Mouse (Mus musculus): ENCODE results near the gene Wdr83. TPM values are rescaled to one million over a fixed set of nuclear protein-coding genes. Genes with fewer than 3 reads are reported as not detected.
A peak's percentile ranks its signal among the peaks of the same experiment; 100 is the strongest.
"Not testable (repeated sequence)": the region's sequence is repeated elsewhere in the genome, so short reads cannot be mapped to it uniquely, and the experiment has no call there.

Wdr83 gene
- polyA plus RNA-seq (2014; fragmentation: Nextera tagmentation; extraction: Ambion mirVana): 33.1 and 38.6 TPM in 2 replicates

GRCm38 (mm10) chr8:85081216-85081555 is at the start of gene Wdr83:
Gene Wdr83, minus strand, starts transcription at chr8:85081306.
- H3K27ac ChIP-seq (replicated peaks; ENCODE audit: low read depth, low read length): peak within 1 kb of the TSS; percentile 72
- H3K9me3 ChIP-seq (ENCODE audit: control insufficient read depth, low read length): no peaks in the 10 kb centered on the region
- under 1% methylated on average over 9 of the region's 9 CpGs for WGBS
- H3K4me1 ChIP-seq (ENCODE audit: control insufficient read depth, insufficient read depth, low read length): peaks cover 16% of the 10 kb centered on the region
- H3K4me2 ChIP-seq (ENCODE audit: low read depth, low read length): peak within 1 kb of the TSS; percentile 87
- 0 out of 2 replicates have a peak, but pooled peaks cover 28% of the 10 kb centered on the region for H3K36me3 ChIP-seq (ENCODE audit: control insufficient read depth, insufficient read depth, low read length)
- peak within 1 kb of the TSS; percentile 81 for H3K9ac ChIP-seq (ENCODE audit: low read depth, low read length)
- ATAC-seq (ENCODE audit: low read depth) (peak; percentile 44), DNase-seq (ENCODE audit: low spot score) (peak; percentile 56)
- peak within 1 kb of the TSS; percentile 75 for H3K4me3 ChIP-seq (ENCODE audit: low read depth, low read length)
- H3K27me3 ChIP-seq (replicated peaks; ENCODE audit: control insufficient read depth, insufficient read depth, low read length): no peaks in the 10 kb centered on the region

GRCm38 (mm10) chr8:85123691-85124090 is 42.6 kb upstream of the Wdr83 start:
- Histone ChIP-seq H3K4me3 (ENCODE audit: low read depth, low read length) (no peak overlapping the region), H3K9ac (ENCODE audit: low read depth, low read length) (no peak overlapping the region), H3K27me3 (replicated peaks; ENCODE audit: control insufficient read depth, insufficient read depth, low read length) (no peaks in the 10 kb centered on the region), H3K27ac (replicated peaks; ENCODE audit: low read depth, low read length) (no peak overlapping the region), H3K4me2 (ENCODE audit: low read depth, low read length) (no peak overlapping the region), H3K4me1 (ENCODE audit: control insufficient read depth, insufficient read depth, low read length) (0 out of 2 replicates have a peak, but pooled peaks cover 4% of the 10 kb centered on the region), H3K9me3 (ENCODE audit: control insufficient read depth, low read length) (no peaks in the 10 kb centered on the region), H3K36me3 (ENCODE audit: control insufficient read depth, insufficient read depth, low read length) (no peaks in the 10 kb centered on the region)
- no peak for DNase-seq (ENCODE audit: low spot score)
- WGBS: 87% methylated on average over 8 of the region's 8 CpGs
- ATAC-seq (ENCODE audit: low read depth): no peak

- no peaks in the 10 kb centered on the region for H3K9me3 ChIP-seq (ENCODE audit: control insufficient read depth, low read length)
- no peaks in the 10 kb centered on the region for H3K27me3 ChIP-seq (replicated peaks; ENCODE audit: control insufficient read depth, insufficient read depth, low read length)
- ATAC-seq (ENCODE audit: low read depth) (no peak), DNase-seq (ENCODE audit: low spot score) (no peak)
- H3K4me1 ChIP-seq (ENCODE audit: control insufficient read depth, insufficient read depth, low read length): 0 out of 2 replicates have a peak, but pooled peaks cover 6% of the 10 kb centered on the region
- no peak within 1 kb of the TSS for H3K9ac ChIP-seq (ENCODE audit: low read depth, low read length)
- H3K36me3 ChIP-seq (ENCODE audit: control insufficient read depth, insufficient read depth, low read length): no peaks in the 10 kb centered on the region
- no peak within 1 kb of the TSS for H3K4me3 ChIP-seq (ENCODE audit: low read depth, low read length)
- no peak within 1 kb of the TSS for H3K4me2 ChIP-seq (ENCODE audit: low read depth, low read length)
- H3K27ac ChIP-seq (replicated peaks; ENCODE audit: low read depth, low read length): no peak within 1 kb of the TSS
- WGBS: 77% methylated on average over 3 of the region's 3 CpGs
These were observed 41.9 kb upstream of the Wdr83 start, which contains the start of gene Zfp791 for GRCm38 (mm10) chr8:85122995-85123394. Gene Zfp791, minus strand, starts transcription at chr8:85123095.

- H3K27me3 ChIP-seq (replicated peaks; ENCODE audit: control insufficient read depth, insufficient read depth, low read length); H3K9me3 ChIP-seq (ENCODE audit: control insufficient read depth, low read length); ATAC-seq (ENCODE audit: low read depth); H3K9ac ChIP-seq (ENCODE audit: low read depth, low read length); DNase-seq (ENCODE audit: low spot score); H3K27ac ChIP-seq (replicated peaks; ENCODE audit: low read depth, low read length); H3K4me1 ChIP-seq (ENCODE audit: control insufficient read depth, insufficient read depth, low read length); H3K4me3 ChIP-seq (ENCODE audit: low read depth, low read length); H3K4me2 ChIP-seq (ENCODE audit: low read depth, low read length); H3K36me3 ChIP-seq (ENCODE audit: control insufficient read depth, insufficient read depth, low read length): not testable (repeated sequence)
- 77% methylated on average over 5 of the region's 5 CpGs for WGBS
These were observed 39.1 kb upstream of the Wdr83 start for GRCm38 (mm10) chr8:85120251-85120650.

- peak overlapping the region; percentile 50 for H3K4me3 ChIP-seq (ENCODE audit: low read depth, low read length)
- H3K36me3 ChIP-seq (ENCODE audit: control insufficient read depth, insufficient read depth, low read length): no peaks in the 10 kb centered on the region
- ATAC-seq (ENCODE audit: low read depth): peak; percentile 94
- WGBS: 6% methylated on average over 34 of the region's 37 CpGs
- H3K9me3 ChIP-seq (ENCODE audit: control insufficient read depth, low read length): no peaks in the 10 kb centered on the region
- peak overlapping the region; percentile 31 for H3K27ac ChIP-seq (replicated peaks; ENCODE audit: low read depth, low read length)
- H3K4me1 ChIP-seq (ENCODE audit: control insufficient read depth, insufficient read depth, low read length): 0 out of 2 replicates have a peak, but pooled peaks cover 6% of the 10 kb centered on the region
- peak overlapping the region; percentile 68 for H3K4me2 ChIP-seq (ENCODE audit: low read depth, low read length)
- H3K27me3 ChIP-seq (replicated peaks; ENCODE audit: control insufficient read depth, insufficient read depth, low read length): no peaks in the 10 kb centered on the region
- H3K9ac ChIP-seq (ENCODE audit: low read depth, low read length): peak overlapping the region; percentile 69
- peak; percentile 97 for DNase-seq (ENCODE audit: low spot score)
These were observed 38.2 kb upstream of the Wdr83 start for GRCm38 (mm10) chr8:85119052-85119981.

- 0 out of 2 replicates have a peak, but pooled peaks cover 7% of the 10 kb centered on the region for H3K9me3 ChIP-seq (ENCODE audit: control insufficient read depth, low read length)
- H3K4me2 ChIP-seq (ENCODE audit: low read depth, low read length): no peak overlapping the region
- 92% methylated on average over 7 of the region's 7 CpGs for WGBS
- no peak overlapping the region for H3K4me3 ChIP-seq (ENCODE audit: low read depth, low read length)
- 0 out of 2 replicates have a peak, but pooled peaks cover 6% of the 10 kb centered on the region for H3K4me1 ChIP-seq (ENCODE audit: control insufficient read depth, insufficient read depth, low read length)
- H3K27ac ChIP-seq (replicated peaks; ENCODE audit: low read depth, low read length): no peak overlapping the region
- no peak overlapping the region for H3K9ac ChIP-seq (ENCODE audit: low read depth, low read length)
- H3K36me3 ChIP-seq (ENCODE audit: control insufficient read depth, insufficient read depth, low read length): peaks cover 10% of the 10 kb centered on the region
- no peaks in the 10 kb centered on the region for H3K27me3 ChIP-seq (replicated peaks; ENCODE audit: control insufficient read depth, insufficient read depth, low read length)
- ATAC-seq (ENCODE audit: low read depth) (no peak), DNase-seq (ENCODE audit: low spot score) (no peak)
These were observed 35.9 kb upstream of the Wdr83 start for GRCm38 (mm10) chr8:85116984-85117383.

GRCm38 (mm10) chr8:85115501-85115900 is 34.4 kb upstream of the Wdr83 start:
- no peak overlapping the region for H3K4me2 ChIP-seq (ENCODE audit: low read depth, low read length)
- H3K36me3 ChIP-seq (ENCODE audit: control insufficient read depth, insufficient read depth, low read length): peaks cover 25% of the 10 kb centered on the region
- H3K9ac ChIP-seq (ENCODE audit: low read depth, low read length): no peak overlapping the region
- H3K27ac ChIP-seq (replicated peaks; ENCODE audit: low read depth, low read length): no peak overlapping the region
- ATAC-seq (ENCODE audit: low read depth) (no peak), DNase-seq (ENCODE audit: low spot score) (no peak)
- H3K4me3 ChIP-seq (ENCODE audit: low read depth, low read length): no peak overlapping the region
- 75% methylated on average over 4 of the region's 4 CpGs for WGBS
- no peaks in the 10 kb centered on the region for H3K27me3 ChIP-seq (replicated peaks; ENCODE audit: control insufficient read depth, insufficient read depth, low read length)
- 0 out of 2 replicates have a peak, but pooled peaks cover 7% of the 10 kb centered on the region for H3K9me3 ChIP-seq (ENCODE audit: control insufficient read depth, low read length)
- H3K4me1 ChIP-seq (ENCODE audit: control insufficient read depth, insufficient read depth, low read length): 0 out of 2 replicates have a peak, but pooled peaks cover 6% of the 10 kb centered on the region

GRCm38 (mm10) chr8:85113241-85113640 is 32.1 kb upstream of the Wdr83 start:
- 94% methylated on average over 10 of the region's 10 CpGs for WGBS
- ATAC-seq (ENCODE audit: low read depth): no peak
- Histone ChIP-seq H3K4me1 (ENCODE audit: control insufficient read depth, insufficient read depth, low read length) (no peaks in the 10 kb centered on the region), H3K36me3 (ENCODE audit: control insufficient read depth, insufficient read depth, low read length) (peaks cover 43% of the 10 kb centered on the region), H3K27ac (replicated peaks; ENCODE audit: low read depth, low read length) (no peak overlapping the region), H3K4me3 (ENCODE audit: low read depth, low read length) (no peak overlapping the region), H3K4me2 (ENCODE audit: low read depth, low read length) (no peak overlapping the region), H3K9ac (ENCODE audit: low read depth, low read length) (no peak overlapping the region), H3K27me3 (replicated peaks; ENCODE audit: control insufficient read depth, insufficient read depth, low read length) (no peaks in the 10 kb centered on the region), H3K9me3 (ENCODE audit: control insufficient read depth, low read length) (0 out of 2 replicates have a peak, but pooled peaks cover 7% of the 10 kb centered on the region)
- DNase-seq (ENCODE audit: low spot score): no peak

Data from embryonic facial prominence, embryonic 14.5 days (tissue).